Mouse (Mus musculus): ENCODE results near the gene Sgf29.

GRCm38 (mm10) chr7:126668452-126668851, 19.3 kb downstream of the Sgf29 start:
- TF ChIP-seq CTCF (IDR thresholded peaks at IDR 0.05; ENCODE audit: low read depth, low read length) (no peak), POLR2A (IDR thresholded peaks at IDR 0.05; ENCODE audit: borderline replicate concordance, low read depth, low read length) (no peak)

Data from bone marrow macrophage, adult 2 months (primary cell).